Mouse (Mus musculus): ENCODE results near the gene Shroom3. TPM values are rescaled to one million over a fixed set of nuclear protein-coding genes. Genes with fewer than 3 reads are reported as not detected.
"Not testable (repeated sequence)": the region's sequence is repeated elsewhere in the genome, so short reads cannot be mapped to it uniquely, and the experiment has no call there.

Shroom3 gene
- total RNA-seq, 1 experiment from 2014 or later, result not detected

DNA sequence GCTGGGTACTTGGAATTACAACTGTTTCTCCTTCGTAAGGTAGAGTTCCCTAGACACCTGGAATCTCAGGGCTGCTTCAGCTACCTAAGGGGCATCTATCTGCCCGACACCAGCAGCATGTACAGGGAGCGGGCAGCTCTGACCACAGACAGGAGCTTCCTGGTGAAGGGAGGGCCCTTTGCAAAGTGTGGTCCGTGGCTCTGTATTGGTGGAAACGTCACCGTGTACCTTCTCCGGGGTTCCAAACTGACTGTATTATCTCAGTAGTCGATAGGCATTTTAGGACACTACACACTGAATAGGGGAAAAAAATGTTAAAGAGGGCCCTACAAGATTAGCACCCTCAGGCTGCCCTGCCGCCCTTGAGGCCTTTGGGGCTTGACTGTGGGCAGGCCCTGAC is 221.9 kb downstream of the Shroom3 start:
- ATAC-seq (ENCODE audit: extremely low read depth, insufficient number of reproducible peaks, low FRiP score, poor library complexity, severe bottlenecking), result no peak

DNA sequence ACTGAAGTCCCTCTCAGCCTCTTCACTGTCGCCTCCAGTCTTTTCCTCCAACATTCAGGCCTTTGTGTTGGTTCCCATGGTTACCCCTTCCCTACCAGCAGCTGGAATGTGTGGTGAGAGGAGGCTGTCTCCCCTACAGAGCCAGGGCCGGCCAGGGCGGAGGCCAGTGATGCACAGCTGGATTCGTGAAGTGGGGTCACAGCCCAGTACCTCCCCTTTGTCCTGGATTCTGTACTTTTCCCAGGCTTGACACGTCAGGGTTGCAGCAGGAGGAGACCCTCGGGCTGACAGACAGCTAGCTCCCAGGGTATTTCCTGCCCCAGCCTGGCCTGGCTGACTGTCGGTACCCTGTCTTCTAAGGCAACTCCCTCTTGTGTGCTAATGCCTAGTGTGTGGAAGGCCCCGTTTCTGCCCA is 222.4 kb downstream of the Shroom3 start:
- no peak for ATAC-seq (ENCODE audit: extremely low read depth, insufficient number of reproducible peaks, low FRiP score, poor library complexity, severe bottlenecking)

DNA sequence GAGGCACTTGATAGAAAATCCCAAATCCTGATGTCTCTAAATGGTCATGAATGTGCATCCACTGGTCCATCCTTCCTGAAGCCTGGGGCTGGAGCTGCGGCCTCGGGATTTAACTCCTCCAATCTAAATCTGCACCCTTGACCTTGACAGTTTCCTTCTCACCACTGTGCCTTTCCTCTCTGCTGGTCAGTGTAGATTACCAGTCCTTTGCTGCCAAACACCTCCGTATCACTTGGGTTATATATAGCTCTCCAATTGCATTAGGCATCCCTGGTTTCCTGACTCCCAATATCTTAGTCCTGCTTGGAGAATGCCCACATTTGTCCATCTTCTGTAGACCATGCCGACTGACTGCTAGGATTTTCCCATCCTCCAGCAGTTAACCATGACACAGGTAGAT is 225.0 kb downstream of the Shroom3 start:
- no peak for ATAC-seq (ENCODE audit: extremely low read depth, insufficient number of reproducible peaks, low FRiP score, poor library complexity, severe bottlenecking)

DNA sequence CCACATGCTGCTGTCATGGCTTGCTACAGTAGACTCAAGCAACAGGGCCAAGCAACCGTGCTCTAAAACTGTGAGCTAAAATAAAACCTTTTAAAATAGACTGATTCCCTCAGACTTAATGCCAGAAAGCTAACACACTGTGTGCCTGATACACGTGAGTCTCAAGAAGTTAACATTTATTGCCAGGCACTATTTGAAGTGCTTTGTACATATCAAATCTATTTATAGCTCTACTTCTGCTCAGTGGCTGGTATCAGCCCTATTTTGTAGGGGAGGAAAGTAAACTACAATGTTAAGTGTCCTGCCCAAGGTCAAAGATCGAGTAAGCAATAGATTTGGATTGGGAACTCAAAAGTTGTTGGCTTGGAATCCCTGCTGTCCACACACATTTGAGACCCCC is 227.6 kb downstream of the Shroom3 start:
- no peak for ATAC-seq (ENCODE audit: extremely low read depth, insufficient number of reproducible peaks, low FRiP score, poor library complexity, severe bottlenecking)

DNA sequence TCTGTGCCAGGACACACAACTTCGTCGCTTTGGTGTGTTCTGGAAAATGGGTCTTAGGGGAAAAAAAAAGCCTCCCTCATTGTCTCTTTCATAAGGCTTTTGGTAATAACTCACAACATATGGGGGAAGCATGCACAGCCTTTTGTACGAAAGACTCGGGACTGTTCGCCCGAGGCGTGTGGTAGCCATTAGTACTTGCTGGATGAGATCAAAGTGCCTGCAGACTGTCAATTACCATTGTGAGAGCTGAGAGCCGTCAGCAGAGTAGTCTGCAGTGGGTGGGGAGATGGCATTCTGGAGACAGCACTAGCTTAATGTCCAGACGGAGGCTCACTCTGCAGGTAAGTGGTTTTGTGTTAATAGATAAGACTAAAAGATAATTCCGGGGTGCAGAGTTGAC is 232.2 kb downstream of the Shroom3 start:
- ATAC-seq (ENCODE audit: extremely low read depth, insufficient number of reproducible peaks, low FRiP score, poor library complexity, severe bottlenecking), result no peak

DNA sequence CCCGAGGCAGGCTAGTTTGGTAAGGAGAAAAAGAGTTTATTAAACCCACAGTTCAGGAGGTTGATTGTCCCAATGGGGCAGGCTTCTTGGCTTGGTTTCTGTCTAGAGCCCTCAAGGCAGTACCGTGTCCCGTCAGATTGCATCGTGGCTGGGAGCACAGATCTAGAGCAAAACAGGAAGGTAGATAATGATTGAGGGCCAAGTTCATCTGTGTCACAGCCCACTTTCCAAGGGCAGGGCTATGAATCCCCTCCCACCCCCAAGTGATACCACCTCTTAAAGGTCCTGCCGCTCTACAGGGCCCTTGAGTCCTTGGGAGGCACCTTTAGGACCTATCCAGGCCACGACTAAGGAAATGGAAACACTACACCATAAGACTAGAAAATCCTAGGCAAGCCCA is 234.5 kb downstream of the Shroom3 start:
- ATAC-seq (ENCODE audit: extremely low read depth, insufficient number of reproducible peaks, low FRiP score, poor library complexity, severe bottlenecking), result no peak

DNA sequence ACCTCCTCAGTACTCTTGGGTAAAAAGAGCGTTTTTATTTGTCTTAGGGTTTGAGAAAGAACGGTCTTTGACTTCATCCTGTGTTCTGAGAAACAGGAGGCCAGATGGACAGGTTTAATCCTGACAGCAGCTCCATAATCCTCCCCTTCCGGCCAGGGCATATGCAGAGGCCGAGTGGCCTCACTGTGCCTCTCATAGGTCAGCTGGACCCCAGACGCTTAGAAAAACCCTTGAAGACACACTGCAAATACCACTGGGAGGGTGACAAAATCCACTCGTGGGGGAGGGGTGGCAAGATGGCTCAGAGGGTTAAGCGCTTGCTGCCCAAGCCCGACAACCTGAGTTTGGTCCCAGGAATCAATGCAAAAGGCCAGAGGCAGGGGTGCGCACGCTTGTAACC is 234.9 kb downstream of the Shroom3 start:
- ATAC-seq (ENCODE audit: extremely low read depth, insufficient number of reproducible peaks, low FRiP score, poor library complexity, severe bottlenecking), result no peak

DNA sequence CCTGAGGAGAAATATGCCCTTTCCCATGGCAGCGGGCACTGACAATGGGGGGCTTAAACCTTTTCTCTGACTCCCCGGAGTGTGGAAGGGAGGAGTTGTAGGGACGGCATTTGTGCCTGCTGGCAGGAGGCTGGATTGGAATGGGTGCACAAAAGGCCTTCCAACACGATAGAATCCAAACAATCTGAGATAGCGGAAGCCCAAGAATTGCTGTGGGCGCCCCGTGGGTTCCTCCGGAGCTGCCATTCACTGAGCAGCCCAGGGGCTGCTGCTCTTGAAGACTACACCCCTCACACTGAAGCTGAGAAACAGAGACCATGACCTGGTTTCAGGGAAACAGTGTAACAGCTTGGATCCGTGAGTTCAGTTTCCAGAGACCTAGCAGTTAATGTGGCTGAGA is 235.6 kb downstream of the Shroom3 start:
- no peak for ATAC-seq (ENCODE audit: extremely low read depth, insufficient number of reproducible peaks, low FRiP score, poor library complexity, severe bottlenecking)

DNA sequence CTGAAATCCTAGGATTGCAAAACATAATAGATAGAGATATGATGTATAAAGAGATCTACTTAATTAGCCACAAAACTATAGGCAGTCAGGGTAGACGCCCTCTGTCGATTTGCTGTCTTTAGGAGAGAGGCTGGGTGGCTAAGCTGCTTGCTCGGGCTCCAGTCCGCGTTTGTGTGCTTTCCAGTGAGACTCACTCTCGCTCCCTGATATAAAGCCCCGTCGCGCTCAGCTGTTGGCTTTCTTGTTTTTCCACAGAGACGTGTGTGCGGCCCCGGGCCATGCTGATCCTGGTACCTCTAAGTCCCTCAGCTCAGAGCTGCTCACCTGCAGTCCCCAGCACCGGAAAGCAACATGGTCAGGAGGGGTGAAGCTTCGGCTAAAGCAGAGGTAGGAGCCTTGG is 236.2 kb downstream of the Shroom3 start:
- no peak for ATAC-seq (ENCODE audit: extremely low read depth, insufficient number of reproducible peaks, low FRiP score, poor library complexity, severe bottlenecking)

DNA sequence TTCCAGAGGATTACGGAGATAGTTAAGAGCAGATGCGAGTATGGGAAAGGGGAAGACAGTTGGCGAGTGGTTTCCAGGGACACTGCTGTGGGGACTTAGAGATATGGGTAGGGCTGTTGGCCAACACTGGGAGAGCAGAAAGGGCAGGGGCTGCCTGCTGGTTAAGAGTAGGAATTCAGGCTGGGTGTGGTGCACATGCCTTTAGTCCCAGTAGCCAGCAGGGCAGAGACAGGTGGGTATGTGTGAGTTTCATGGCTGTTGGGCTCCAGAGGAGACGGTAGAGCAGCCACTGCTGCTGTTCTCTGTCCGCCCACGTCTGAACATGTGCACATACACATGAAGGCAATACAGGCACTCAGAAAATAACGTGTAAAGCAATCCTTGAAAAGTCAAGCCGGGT is 237.7 kb downstream of the Shroom3 start:
- ATAC-seq (ENCODE audit: extremely low read depth, insufficient number of reproducible peaks, low FRiP score, poor library complexity, severe bottlenecking), result no peak

DNA sequence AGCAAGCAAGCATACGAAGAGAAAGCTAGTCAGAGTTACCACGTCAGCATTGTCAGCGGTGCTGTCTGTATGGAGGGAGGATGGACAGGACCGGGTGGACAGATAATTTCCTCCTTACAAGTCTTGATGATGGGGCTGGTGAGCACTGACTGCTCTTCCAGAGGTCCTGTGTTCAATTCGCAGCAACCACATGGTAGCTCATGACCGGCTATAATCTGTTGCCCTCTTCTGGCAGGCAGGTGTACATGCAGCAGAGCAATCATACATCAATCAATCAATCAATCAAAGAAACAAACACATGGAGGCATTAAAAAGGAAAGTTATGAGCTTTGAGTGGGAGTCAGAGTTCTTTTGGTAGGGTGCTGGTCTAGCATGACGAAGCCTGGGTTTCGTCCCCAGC is 238.5 kb downstream of the Shroom3 start:
- no peak for ATAC-seq (ENCODE audit: extremely low read depth, insufficient number of reproducible peaks, low FRiP score, poor library complexity, severe bottlenecking)

DNA sequence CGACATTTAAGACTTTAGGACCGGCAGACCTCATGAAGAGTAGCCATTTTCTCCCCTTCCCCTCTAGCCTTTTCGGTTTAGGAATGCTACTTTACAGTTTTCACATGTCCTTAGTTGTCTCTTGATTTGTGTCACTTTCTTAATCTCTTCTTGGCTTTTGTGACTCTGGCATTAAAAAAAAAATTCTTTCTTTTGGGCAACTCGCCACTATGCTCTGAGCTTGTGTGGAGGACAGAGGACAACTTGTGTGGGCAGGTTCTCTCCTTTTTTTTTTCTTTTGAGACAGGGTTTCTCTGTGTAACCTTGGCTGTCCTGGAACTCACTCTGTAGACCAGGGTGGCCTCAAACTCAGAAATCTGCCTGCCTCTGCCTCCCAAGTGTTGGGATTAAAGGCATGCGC is 239.7 kb downstream of the Shroom3 start:
- ATAC-seq (ENCODE audit: extremely low read depth, insufficient number of reproducible peaks, low FRiP score, poor library complexity, severe bottlenecking), result not testable (repeated sequence)

DNA sequence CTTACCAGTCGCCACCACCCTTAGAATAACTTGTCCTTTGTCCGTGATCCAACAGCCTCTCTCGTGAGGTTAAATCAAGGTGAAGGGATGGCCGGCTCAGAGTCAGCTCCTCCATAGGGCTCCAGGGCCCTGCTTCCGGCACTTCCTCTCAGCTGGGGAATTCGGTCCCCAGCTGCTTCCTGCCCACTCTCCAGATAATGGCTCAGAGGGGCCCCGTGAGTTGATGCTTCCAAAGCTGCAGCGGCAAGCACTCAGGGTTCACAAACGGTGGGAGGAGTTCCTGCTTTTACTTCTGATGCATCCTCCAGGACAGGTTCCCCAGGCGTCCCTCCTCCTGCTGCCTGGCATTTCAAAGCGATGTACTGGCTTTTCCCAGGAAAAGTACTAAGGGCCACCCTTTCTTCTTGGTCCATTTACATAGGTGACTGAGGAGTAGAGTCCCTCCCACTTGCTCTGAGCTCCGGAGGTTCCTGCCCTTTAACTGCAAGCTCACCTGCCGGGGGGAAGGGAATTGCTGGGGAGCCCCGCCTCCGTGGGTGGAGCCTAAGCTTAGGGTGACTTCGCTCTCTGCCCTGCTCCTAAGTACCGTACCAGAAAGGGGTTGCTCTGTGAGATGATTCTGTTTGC is 241.7 kb downstream of the Shroom3 start:
- no peak for ATAC-seq (ENCODE audit: extremely low read depth, insufficient number of reproducible peaks, low FRiP score, poor library complexity, severe bottlenecking)

DNA sequence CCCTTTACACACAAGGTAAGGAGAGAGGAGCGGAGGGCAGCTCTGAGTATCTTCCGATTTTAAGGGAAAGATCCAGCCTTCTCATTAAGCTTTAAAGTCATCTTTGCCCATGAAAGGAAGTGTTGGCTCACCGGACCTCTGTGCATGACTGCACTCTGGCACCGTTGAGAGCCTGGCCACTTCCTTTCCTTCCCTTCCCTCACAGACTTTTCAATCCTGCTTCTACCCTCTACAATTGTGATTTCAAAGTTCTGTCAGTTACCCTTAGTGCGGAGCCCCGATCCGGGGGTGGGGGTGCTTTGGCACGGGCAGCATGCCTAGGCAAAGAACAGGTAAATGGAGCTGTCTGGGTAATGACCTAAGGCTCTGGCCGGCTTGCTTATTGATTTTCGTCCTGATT is 244.4 kb downstream of the Shroom3 start:
- ATAC-seq (ENCODE audit: extremely low read depth, insufficient number of reproducible peaks, low FRiP score, poor library complexity, severe bottlenecking), result no peak

DNA sequence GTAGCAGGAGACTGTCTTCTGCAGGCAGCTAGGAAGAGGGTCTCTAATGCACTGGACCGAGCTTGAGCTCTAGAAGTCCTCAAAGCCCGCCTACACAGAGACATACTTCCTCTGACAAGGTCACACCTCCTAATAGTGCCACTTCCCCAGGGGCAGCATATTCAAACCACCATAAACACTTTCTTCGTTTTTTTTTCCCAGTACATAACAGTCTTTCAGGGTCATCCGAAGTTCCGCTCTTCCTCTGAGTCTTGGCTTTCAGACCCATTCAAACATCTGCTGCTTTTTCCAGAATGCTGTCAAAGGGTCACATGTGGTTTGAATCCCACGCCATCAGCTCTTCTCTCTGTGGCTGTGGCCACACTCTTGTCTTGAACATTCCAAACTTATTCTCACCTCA is 247.3 kb downstream of the Shroom3 start:
- no peak for ATAC-seq (ENCODE audit: extremely low read depth, insufficient number of reproducible peaks, low FRiP score, poor library complexity, severe bottlenecking)

DNA sequence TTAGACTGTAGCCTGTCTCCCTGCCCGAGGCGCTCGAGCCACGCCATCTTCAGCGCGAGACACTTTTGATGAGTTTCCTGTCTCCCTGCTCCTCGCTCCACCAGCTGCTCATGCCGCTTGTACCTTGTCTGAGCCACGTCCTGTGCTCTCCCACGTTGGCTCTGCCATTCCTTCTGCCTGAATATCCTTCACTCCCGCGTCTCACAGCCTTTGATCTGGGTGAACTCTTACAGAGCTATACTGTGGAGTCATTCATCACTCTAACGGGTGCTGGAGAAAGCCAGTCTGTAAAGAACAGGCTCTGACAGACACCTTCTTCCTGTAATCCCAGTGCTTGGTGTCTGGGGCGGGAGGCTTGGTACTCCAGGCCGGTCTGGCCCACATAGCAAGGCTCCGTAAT is 248.1 kb downstream of the Shroom3 start:
- ATAC-seq (ENCODE audit: extremely low read depth, insufficient number of reproducible peaks, low FRiP score, poor library complexity, severe bottlenecking), result no peak

DNA sequence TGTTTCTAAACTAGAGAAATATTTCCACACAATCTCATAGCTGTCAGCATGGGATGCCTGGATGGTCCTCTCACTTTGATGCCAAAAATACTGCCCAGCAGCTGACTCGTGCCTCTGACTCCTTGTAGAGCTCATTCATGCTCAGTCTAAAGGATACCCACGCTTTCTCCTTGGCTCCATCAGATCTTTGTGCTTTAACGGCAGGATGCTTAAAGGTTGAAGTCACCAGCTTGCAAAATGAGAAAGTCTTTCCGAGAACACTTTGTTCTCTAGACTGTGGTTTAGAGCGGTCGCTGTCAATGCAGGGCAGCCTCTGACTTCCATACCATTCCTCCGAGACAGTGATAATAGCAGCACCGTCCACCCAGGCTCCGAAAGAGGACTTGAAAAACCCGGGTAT is 249.8 kb downstream of the Shroom3 start:
- ATAC-seq (ENCODE audit: extremely low read depth, insufficient number of reproducible peaks, low FRiP score, poor library complexity, severe bottlenecking), result no peak

DNA sequence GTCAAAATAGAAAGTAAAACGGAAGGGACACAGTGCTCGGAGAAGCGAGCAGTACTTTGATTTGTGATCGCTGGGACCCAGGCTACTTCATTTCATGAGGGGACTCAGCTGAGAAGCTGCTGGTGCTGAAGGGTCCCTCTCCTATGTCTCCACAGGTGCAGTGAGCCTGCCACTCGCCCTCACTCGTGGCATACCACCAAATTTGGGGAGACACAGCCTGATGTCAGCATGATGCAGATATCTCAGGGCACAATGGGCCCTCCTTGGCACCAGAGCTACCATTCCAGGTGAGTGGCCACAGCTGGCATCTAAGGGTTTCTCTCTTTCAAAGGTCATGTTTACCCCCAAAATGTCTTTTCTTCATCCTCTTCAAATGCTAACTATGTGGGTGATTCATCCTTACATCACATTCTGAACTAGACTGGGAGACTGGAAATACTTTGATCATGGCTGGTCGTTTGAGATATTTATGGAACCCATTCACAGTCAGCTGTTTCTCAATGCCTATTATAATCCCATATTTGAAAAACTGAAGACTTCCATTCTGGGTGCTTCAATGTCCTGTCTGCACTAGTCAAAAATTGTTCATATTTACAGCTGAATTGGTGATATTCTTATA is 250.5 kb downstream of the Shroom3 start:
- ATAC-seq (ENCODE audit: extremely low read depth, insufficient number of reproducible peaks, low FRiP score, poor library complexity, severe bottlenecking), result no peak

DNA sequence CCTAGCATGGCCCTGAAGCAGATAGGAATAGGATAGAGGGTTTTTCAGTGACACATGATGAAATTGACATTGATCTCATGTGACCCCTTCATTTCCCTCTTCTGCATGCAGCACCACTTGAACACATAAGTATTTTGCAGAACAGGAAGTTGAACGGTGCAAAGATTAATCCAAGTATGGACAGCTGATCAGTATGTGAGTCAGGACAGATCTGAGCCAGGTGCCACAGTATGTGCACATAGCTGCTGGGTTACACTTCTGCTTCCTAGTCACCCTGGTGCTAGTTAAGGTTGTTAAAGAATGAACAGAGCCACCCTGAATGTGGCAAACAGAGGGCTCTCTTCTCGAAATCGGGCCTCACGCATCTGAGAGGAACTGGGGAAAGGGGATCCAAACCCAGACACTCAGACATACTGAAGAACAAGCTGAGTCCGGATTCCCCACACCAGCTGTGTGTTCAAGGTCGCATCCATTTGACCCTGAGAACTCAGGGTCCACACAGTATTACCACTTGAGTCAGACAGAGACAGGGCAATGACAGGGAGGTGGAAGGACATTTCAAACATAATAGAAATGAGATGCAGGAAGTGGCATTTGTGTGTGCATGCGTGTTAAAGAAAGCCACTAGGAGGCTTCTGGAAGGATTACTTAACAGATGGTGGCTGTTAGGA is 251.2 kb downstream of the Shroom3 start:
- ATAC-seq (ENCODE audit: extremely low read depth, insufficient number of reproducible peaks, low FRiP score, poor library complexity, severe bottlenecking), result no peak

DNA sequence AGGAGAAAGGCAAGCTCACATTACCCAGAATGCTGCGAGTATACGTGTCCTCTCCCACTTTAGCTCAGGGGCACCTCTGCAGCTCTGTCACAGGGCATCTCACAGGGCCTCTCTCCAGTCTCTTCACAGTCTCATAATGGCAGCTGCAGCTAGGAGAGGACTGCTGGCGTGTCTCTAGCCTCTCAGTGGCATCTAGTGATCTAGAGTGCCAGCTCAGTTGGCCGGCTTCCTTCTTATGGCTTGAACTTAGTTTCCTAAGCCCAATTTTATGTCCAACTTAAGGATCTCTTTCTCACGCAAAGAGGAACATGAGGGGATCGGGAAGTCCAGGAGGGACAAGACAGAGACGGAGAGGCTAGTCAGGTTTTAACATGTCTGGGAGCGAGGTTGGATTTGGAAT is 252.6 kb downstream of the Shroom3 start:
- ATAC-seq (ENCODE audit: extremely low read depth, insufficient number of reproducible peaks, low FRiP score, poor library complexity, severe bottlenecking), result no peak

DNA sequence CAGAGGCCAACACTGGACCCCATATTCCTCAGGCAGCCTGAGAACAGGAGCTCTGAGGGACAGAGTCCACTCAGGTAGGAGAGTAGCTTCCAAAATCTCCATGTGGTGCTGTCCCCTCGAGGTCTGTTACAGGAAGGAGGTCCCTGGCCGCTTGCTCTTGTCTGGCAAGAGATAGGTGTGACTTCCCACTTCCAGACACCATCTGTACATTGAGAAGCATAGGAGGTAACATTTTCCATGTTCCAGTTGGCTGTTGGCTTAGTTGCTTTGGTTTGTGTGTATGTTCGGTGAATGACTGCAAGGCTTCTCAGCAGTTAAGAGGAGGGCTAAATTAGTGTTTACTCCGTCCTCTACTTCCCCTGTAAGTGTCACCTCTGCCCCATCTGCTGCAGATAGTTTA is 254.5 kb downstream of the Shroom3 start:
- ATAC-seq (ENCODE audit: extremely low read depth, insufficient number of reproducible peaks, low FRiP score, poor library complexity, severe bottlenecking), result no peak

Data from neutrophil, adult 5-6 weeks (primary cell).